Mouse (Mus musculus) ES-CJ7 (cell line): ENCODE data around the gene Col2a1.

Experiments used
- DNase-seq: peaks from one replicate; pipeline ENCODE4 v3.0.0; 2011; ENCODE audit warnings: low read depth, low spot score

Col2a1 gene

GRCm38 (mm10) chr15:97963989-97964835 is 40.3 kb downstream of the Col2a1 start, which contains the start of gene Tmem106c:
Gene Tmem106c, plus strand, starts transcription at chr15:97964200.
- DNase-seq, result peak; percentile 93

- peak; percentile 61 for DNase-seq
These were observed 41.0 kb downstream of the Col2a1 start for GRCm38 (mm10) chr15:97963329-97963988.

- DNase-seq, result no peak
These were observed 48.1 kb downstream of the Col2a1 start for GRCm38 (mm10) chr15:97956416-97956815.

GRCm38 (mm10) chr15:97955742-97956141 is 48.8 kb downstream of the Col2a1 start:
- no peak for DNase-seq

GRCm38 (mm10) chr15:97955286-97955685 is 49.2 kb downstream of the Col2a1 start:
- DNase-seq, result no peak

GRCm38 (mm10) chr15:97954671-97955070 is 49.8 kb downstream of the Col2a1 start:
- DNase-seq, result no peak

- DNase-seq, result no peak
These were observed 51.7 kb downstream of the Col2a1 start for GRCm38 (mm10) chr15:97952889-97953189.

GRCm38 (mm10) chr15:97952137-97952888 is 52.2 kb downstream of the Col2a1 start:
- peak; percentile 80 for DNase-seq

GRCm38 (mm10) chr15:97950240-97950639 is 54.3 kb downstream of the Col2a1 start:
- DNase-seq, result no peak

GRCm38 (mm10) chr15:97949706-97950105 is 54.8 kb downstream of the Col2a1 start:
- DNase-seq, result no peak

GRCm38 (mm10) chr15:97948720-97949119 is 55.8 kb downstream of the Col2a1 start:
- DNase-seq, result no peak

- DNase-seq, result no peak
These were observed 58.7 kb downstream of the Col2a1 start for GRCm38 (mm10) chr15:97945656-97946315.

- DNase-seq, result no peak
These were observed 59.4 kb downstream of the Col2a1 start for GRCm38 (mm10) chr15:97944919-97945574.

GRCm38 (mm10) chr15:97943356-97943755 is 61.1 kb downstream of the Col2a1 start:
- no peak for DNase-seq

- no peak for DNase-seq
These were observed 62.0 kb downstream of the Col2a1 start for GRCm38 (mm10) chr15:97942538-97942937.

GRCm38 (mm10) chr15:97941306-97941705 is 63.2 kb downstream of the Col2a1 start:
- DNase-seq, result no peak

- no peak for DNase-seq
These were observed 64.4 kb downstream of the Col2a1 start for GRCm38 (mm10) chr15:97940088-97940487.

- no peak for DNase-seq
These were observed 65.9 kb downstream of the Col2a1 start for GRCm38 (mm10) chr15:97938580-97938979.

GRCm38 (mm10) chr15:97932441-97932840 is 72.1 kb downstream of the Col2a1 start:
- no peak for DNase-seq

- DNase-seq, result peak; percentile 34
These were observed 75.2 kb downstream of the Col2a1 start for GRCm38 (mm10) chr15:97929259-97929824.

- no peak for DNase-seq
These were observed 76.7 kb downstream of the Col2a1 start for GRCm38 (mm10) chr15:97927821-97928220.
